Mouse (Mus musculus) liver, embryonic 14.5 days (tissue): ENCODE data around the gene Actn2. TPM values are rescaled to one million over a fixed set of nuclear protein-coding genes. Genes with fewer than 3 reads are reported as not detected.

Source experiments
- ATAC-seq: fragments of 200-750 bp; cut with Nextera tagmentation; 2 replicates; pipeline ENCODE4 v1.8.0; 2017; ENCODE audit warnings: moderate number of reproducible peaks, mild to moderate bottlenecking, moderate library complexity; ENCODE audit not compliant: insufficient read depth
- DNase-seq, 3 experiments: peaks; one replicate each; pipeline ENCODE4 v3.0.0-alpha.2; 2012 to 2013; ENCODE audit warnings: low read depth in 3 of 3, low spot score in 3 of 3
- H3K27ac ChIP-seq: fragments of 300-500 bp; sonication (generic); 2 replicates; pipeline ENCODE4 v1.5.1; 2014; ENCODE audit warnings: moderate library complexity, mild to moderate bottlenecking, control low read depth, inconsistent platforms
- H3K27me3 ChIP-seq: fragments of 300-500 bp; sonication (generic); 2 replicates; pipeline ENCODE4 v1.6.1; 2014; ENCODE audit warnings: mild to moderate bottlenecking, low read length, moderate library complexity; ENCODE audit not compliant: control insufficient read depth, insufficient read depth
- H3K36me3 ChIP-seq: fragments of 300-500 bp; sonication (generic); replicated peaks from 2 replicates; pipeline ENCODE4 v1.6.1; 2014; ENCODE audit warnings: low read depth; ENCODE audit not compliant: control insufficient read depth, insufficient read depth
- H3K4me1 ChIP-seq, 2 experiments: fragments of 200-500 bp in 1 of 2; fragments of 300-500 bp in 1 of 2; sonication (generic) in 1 of 2; replicated peaks; 2 replicates each; pipeline ENCODE4 v1.6.1; 2012 to 2014; ENCODE audit warnings: antibody characterized with exemption in 1 of 2, inconsistent platforms in 1 of 2, low read length in 1 of 2; ENCODE audit not compliant: control insufficient read depth in 2 of 2, insufficient read depth in 2 of 2
- H3K4me2 ChIP-seq: fragments of 300-500 bp; sonication (generic); 2 replicates; pipeline ENCODE4 v1.6.1; 2014; ENCODE audit warnings: low read depth, mild to moderate bottlenecking, control low read depth, moderate library complexity
- H3K4me3 ChIP-seq, 2 experiments: fragments of 200-500 bp in 1 of 2; fragments of 300-500 bp in 1 of 2; sonication (generic) in 1 of 2; 2 replicates each; pipeline ENCODE4 v1.5.1; 2012 to 2014; ENCODE audit warnings: low read depth in 2 of 2, low read length in 2 of 2, mild to moderate bottlenecking in 2 of 2, control low read depth in 1 of 2, inconsistent platforms in 1 of 2, moderate library complexity in 1 of 2; ENCODE audit not compliant: insufficient read depth in 1 of 2
- H3K9ac ChIP-seq: fragments of 300-500 bp; sonication (generic); replicated peaks from 2 replicates; pipeline ENCODE4 v1.6.1; 2014; ENCODE audit warnings: mild to moderate bottlenecking, control low read depth, moderate library complexity
- H3K9me3 ChIP-seq: fragments of 300-500 bp; sonication (generic); 2 replicates; pipeline ENCODE4 v1.6.1; 2016; ENCODE audit warnings: low read length, mixed read lengths; ENCODE audit not compliant: control insufficient read depth
- CTCF ChIP-seq: IDR thresholded peaks from 2 replicates; pipeline ENCODE4 v1.5.1; 2016; ENCODE audit warnings: antibody characterized with exemption, low read depth, control low read depth
- EP300 ChIP-seq: IDR thresholded peaks from 2 replicates; pipeline ENCODE4 v1.6.1; 2016; ENCODE audit warnings: antibody characterized with exemption, low read depth
- WGBS: fragments of 180-500 bp; shearing (Covaris S2); extraction: QIAGEN DNeasy Blood & Tissue Kit; methylation state at CpG from one replicate; pipeline ENCODE4 v1.1.7; 2014; ENCODE audit not compliant: insufficient replicate concordance; 5-methylcytosine and 5-hydroxymethylcytosine counted together
- polyA plus RNA-seq, 2 experiments: library from polyadenylated mRNA; depleted of rRNA in 1 of 2; stranded (reverse) in 1 of 2; unstranded in 1 of 2; fragments of >200 nt; fragmentation: Nextera tagmentation in 1 of 2; extraction: Ambion mirVana in 1 of 2; gene quantifications; 2 replicates each; pipeline versions ENCODE4 v1.2.1 to v1.2.3; 2012 to 2014

Gene Actn2
- polyA plus RNA-seq, 2 experiments, result 0.16 to 0.37 TPM

DNA sequence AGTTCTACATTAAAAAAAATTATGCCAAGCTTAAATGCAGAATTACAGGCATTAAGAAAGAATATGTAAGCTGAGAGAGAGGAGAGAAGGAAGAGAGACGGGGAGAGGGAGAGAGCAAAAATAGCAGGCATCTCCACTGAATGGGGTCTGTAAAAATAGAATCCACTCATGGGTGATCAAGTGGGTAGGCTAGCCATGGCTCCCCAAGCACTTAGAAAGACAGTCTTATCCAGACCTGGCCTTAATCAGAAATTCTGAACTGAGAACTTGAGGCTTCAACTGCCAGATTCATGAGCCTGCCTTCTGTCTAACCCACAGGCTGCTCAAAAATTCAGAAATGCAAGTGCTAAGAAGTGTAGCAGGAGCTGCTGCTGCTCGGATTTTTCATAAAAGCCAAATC lies 20.4 kb downstream of the Actn2 start:
- no peak for ATAC-seq
- Histone ChIP-seq H3K27me3 (no peaks in the 10 kb centered on the region), H3K4me1 (no peaks in the 10 kb centered on the region), H3K4me3 (no peak overlapping the region), H3K36me3 (no peaks in the 10 kb centered on the region), H3K9me3 (no peaks in the 10 kb centered on the region), H3K4me2 (no peak overlapping the region), H3K27ac (no peak overlapping the region), H3K9ac (no peak overlapping the region)
- WGBS, result 31% methylated on average over 2 of the region's 2 CpGs
- TF ChIP-seq CTCF, result no peak
- TF ChIP-seq EP300, result no peak
- DNase-seq, result no peak

DNA sequence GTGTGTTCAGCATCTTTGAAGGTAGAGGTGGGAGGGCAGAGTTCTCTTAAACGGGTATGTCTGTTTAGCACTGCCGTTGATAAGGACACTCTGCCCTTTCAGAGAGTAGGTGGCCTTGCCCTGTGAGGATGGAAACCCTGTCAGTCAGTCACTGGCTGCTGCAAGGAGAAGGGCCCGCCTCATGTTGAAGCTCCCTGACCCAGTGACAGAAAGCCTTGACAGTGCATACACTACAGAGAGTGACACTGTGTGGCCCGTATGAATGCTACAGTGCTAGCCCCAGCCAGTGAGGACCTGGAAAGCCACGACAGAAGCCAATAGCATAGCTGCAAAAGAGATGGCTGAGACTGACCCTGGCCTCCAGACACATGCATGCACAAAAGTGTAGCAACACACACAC lies 22.5 kb downstream of the Actn2 start:
- no peak for ATAC-seq
- Histone ChIP-seq H3K9me3 (no peaks in the 10 kb centered on the region), H3K4me2 (no peak overlapping the region), H3K27ac (no peak overlapping the region), H3K36me3 (no peaks in the 10 kb centered on the region), H3K9ac (no peak overlapping the region), H3K27me3 (no peaks in the 10 kb centered on the region), H3K4me1 (no peaks in the 10 kb centered on the region), H3K4me3 (no peak overlapping the region)
- TF ChIP-seq EP300 (no peak), CTCF (no peak)
- no peak for DNase-seq
- WGBS, result 42% methylated on average over 5 of the region's 5 CpGs

DNA sequence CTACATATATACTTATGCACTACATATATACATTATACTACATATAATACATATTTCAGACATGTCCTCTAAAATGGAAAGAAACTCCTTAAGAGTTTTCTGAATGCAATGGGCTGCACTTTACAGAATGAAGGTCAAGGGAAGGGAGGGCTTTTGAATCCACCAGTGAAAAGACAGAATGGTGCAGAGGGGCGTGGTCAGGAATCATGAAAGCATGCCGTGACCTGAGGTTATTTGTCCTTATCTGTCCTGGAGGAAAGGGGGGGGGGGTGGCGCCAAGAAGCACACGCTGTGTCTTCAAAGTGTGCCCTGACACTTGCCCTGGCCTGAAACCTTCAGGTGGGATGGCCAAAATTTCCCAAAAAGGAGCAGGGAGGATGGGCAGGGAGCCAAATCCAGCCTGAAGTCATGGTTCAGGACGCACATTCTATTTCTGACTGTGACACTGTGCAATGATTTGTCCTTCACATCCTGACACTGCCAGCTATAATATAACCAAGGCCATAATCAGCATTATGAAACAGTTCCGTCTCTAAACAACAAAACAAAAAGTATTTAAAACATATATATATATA lies 23.3 kb downstream of the Actn2 start:
- H3K9me3 ChIP-seq, result no peaks in the 10 kb centered on the region
- WGBS, result 32% methylated on average over 6 of the region's 6 CpGs
- H3K4me1 ChIP-seq, result no peaks in the 10 kb centered on the region
- no peaks in the 10 kb centered on the region for H3K36me3 ChIP-seq
- H3K27me3 ChIP-seq, result no peaks in the 10 kb centered on the region
- H3K27ac ChIP-seq, result no peak overlapping the region
- no peak for TF ChIP-seq CTCF
- no peak for TF ChIP-seq EP300
- no peak overlapping the region for H3K9ac ChIP-seq
- no peak overlapping the region for H3K4me3 ChIP-seq
- DNase-seq, result no peak
- ATAC-seq, result no peak
- no peak overlapping the region for H3K4me2 ChIP-seq

DNA sequence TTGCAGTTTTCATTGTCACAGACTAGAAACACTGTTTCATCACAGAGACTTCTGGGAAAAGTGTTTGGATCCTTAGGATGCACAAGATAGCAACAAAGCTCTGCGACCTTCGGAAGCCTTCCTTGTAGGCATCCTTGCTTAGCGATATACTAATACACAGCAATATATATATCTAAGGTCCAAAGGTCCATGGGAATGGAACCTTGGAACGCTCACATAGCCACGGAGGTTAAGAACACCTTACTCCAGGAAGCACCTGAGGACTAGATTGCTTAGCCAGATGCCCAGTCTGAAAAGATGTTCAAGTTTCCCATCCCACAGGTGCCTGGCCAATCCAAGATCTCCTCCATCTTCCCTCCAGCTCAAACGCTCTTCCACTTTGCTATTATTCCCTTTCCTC lies 26.4 kb downstream of the Actn2 start:
- no peaks in the 10 kb centered on the region for H3K27me3 ChIP-seq
- no peak overlapping the region for H3K4me2 ChIP-seq
- H3K9ac ChIP-seq, result no peak overlapping the region
- WGBS, result 74% methylated on average over 6 of the region's 6 CpGs
- no peak overlapping the region for H3K4me3 ChIP-seq
- no peaks in the 10 kb centered on the region for H3K4me1 ChIP-seq
- DNase-seq (no peak), ATAC-seq (no peak)
- H3K9me3 ChIP-seq, result no peaks in the 10 kb centered on the region
- no peak overlapping the region for H3K27ac ChIP-seq
- H3K36me3 ChIP-seq, result no peaks in the 10 kb centered on the region
- TF ChIP-seq CTCF (no peak), EP300 (no peak)

DNA sequence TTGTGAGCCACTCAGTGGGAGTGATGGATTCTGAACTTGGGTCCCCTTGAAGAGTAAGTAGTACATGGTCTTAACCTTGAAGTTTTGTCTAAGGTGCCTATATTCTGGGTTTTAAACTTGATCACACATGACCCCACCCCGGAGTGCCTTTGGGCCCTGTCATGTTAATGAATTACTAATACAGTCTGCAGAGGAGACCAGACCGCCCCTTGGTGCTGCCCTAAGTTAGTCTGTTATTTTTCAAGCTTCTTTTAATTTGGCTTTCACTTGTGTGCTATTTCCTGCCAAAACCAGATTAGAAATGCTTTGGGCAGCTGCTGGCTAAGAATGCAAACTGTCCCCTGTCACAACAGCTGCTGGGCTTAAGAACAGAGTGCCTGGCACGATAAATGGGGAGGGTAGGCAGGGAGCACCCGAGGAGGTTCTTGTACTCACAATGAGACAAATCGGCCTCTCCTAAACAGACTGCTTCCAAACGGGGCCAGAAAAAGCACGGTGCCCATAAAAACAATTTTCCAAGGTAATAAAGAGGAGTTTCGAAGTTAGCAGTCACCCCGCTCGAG lies 28.5 kb downstream of the Actn2 start:
- H3K4me2 ChIP-seq, result no peak overlapping the region
- H3K27me3 ChIP-seq, result no peaks in the 10 kb centered on the region
- H3K4me3 ChIP-seq, result no peak overlapping the region
- no peaks in the 10 kb centered on the region for H3K36me3 ChIP-seq
- no peaks in the 10 kb centered on the region for H3K9me3 ChIP-seq
- no peak overlapping the region for H3K27ac ChIP-seq
- TF ChIP-seq CTCF, result no peak
- TF ChIP-seq EP300, result no peak
- no peaks in the 10 kb centered on the region for H3K4me1 ChIP-seq
- H3K9ac ChIP-seq, result no peak overlapping the region
- ATAC-seq (no peak), DNase-seq (no peak)
- WGBS, result 71% methylated on average over 10 of the region's 10 CpGs
